Mouse (Mus musculus) right cerebral cortex, postnatal 14 days (tissue): Measurements from ENCODE around the gene Fgfr2.

ENCODE experiments used
- DNase-seq: peaks from one replicate; pipeline ENCODE4 v3.0.0; 2022

Gene Fgfr2

DNA sequence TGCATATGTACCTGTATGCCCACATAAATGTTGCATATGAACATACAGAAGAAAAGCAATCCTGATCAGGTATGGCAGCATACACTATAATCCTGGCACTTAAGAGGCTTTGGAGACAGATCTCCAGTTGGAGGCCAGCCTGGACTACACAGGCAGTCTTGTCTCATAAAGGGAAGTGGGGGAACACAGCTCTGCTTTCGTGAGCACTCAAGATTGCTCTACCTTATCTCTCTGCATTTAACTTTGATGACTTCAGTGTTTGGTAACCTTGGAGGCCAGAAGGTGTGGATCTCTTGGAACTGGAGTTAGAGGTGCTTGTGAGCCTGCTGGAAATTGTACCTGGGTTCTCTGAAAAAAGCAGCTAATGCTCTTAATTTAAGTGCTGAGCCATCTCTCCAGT lies 242.9 kb downstream of the Fgfr2 start:
- DNase-seq: no peak

GRCm38 (mm10) chr7:132875391-132876086 lies 247.6 kb downstream of the Fgfr2 start:
- DNase-seq: no peak

DNA sequence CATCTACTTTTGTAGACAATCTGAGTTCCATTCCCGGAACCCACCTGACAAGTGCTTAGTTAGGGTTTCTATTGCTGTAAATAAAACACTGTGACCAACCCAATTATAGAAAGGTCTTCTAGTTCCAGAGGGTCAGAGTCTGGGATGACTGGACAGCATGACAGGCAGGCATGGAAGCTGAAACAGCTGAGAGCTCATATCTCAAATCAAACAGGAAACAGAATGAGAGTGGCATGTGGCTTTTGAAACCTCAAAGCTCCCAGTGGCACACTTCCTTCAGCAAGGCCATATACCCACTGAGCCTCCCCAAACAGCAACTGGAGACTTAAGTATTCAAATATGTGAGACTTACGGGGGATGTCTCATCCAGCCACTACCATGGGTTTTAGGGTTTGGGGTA lies 250.1 kb downstream of the Fgfr2 start:
- DNase-seq: no peak

DNA sequence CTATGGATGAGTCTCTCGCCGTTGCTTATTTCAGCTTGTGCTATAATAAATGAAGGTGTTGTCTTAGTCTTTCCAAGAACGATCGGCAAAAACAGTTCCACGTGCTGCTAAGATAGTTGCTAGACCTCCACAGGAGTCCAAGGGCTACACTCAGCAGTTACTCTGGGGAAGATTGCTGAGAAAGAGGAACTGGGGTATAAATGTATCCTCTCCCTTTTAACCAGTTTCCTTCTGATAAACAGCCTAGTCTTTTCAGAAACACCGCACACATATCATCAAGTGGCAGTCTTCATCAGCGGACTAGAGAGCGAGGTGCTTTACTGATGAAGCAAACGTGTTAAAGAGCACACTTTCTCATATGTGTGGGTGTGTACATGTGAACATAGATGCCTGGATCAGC lies 256.8 kb downstream of the Fgfr2 start:
- DNase-seq: no peak

- peak; percentile 89 for DNase-seq
Measured at GRCm38 (mm10) chr7:132859042-132859958, 263.9 kb downstream of the Fgfr2 start, which contains the start of gene Abraxas2. Abraxas2 (plus strand) TSS chr7:132859225.

DNA sequence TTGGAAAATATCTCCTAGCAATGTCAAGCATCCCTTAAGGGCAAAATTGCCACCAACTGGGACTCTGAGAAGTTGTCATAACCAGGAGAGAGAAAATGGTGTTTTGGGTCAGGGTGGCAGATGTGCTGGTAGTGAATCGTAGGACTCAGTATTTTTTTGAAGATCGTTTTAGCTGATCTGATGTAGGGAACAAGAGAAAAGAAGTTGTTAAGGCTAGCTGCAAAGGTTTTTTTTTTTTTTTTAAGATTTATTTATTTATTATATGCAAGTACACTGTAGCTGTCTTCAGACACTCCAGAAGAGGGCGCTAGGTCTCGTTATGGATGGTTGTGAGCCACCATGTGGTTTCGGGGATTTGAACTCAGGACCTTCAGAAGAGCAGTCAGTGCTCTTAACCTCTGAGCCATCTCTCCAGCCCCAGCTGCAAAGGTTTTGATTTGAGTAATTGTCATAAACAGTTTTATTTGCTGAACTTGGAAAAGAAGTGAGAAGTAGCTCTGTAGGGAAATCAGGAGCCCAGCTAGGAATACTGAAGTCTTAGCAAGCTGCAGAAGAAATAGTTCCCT lies 265.0 kb downstream of the Fgfr2 start:
- no peak for DNase-seq

- DNase-seq: no peak
Measured at GRCm38 (mm10) chr7:132856083-132856482, 267.1 kb downstream of the Fgfr2 start.

DNA sequence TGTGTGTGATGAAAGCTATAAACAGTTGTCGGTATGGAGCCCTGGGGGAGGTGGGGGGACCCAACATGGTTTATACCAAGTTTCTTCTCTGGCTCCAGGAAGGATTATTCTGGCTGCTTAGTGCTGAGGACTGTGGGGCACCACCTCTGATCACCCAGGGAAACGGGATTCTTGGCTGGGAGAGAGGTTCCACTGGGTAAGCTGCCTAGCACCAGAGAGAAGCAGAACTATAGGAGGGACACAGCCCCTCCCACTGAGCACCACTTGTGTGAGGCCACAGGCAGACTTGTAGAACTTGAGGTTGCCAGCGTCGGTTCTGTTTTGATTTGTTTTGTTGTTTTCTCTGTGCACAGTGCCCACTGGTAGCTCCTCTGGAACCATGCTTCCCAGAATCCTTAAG lies 269.2 kb downstream of the Fgfr2 start:
- no peak for DNase-seq

- DNase-seq: no peak
Measured at GRCm38 (mm10) chr7:132853361-132853760, 269.8 kb downstream of the Fgfr2 start.

- peak; percentile 76 for DNase-seq
Measured at GRCm38 (mm10) chr7:132852173-132852844, 270.8 kb downstream of the Fgfr2 start, which contains the start of gene Eef1akmt2. Eef1akmt2 (minus strand) TSS chr7:132852673.

- DNase-seq: no peak
Measured at GRCm38 (mm10) chr7:132843152-132843551, 280.0 kb downstream of the Fgfr2 start.

GRCm38 (mm10) chr7:132842455-132842854 lies 280.7 kb downstream of the Fgfr2 start:
- no peak for DNase-seq

DNA sequence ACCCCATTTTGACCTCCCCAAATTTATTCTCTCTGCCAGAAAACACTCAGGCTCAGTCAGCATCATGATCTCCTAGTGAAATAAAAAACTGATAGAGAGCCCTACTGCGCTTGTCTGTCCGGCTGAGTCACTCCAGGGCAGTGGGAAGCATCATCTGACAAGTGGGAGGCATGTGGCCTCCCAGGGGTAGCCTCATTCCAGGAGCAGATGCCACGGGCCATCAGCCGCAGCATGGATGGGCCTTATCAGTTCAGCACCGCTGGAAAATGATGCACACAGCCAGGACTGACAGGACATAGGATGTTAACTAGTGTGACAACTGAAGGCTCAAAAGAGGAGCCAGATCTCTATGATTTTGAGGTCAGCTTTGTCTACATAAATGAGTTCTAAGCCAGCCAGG lies 281.9 kb downstream of the Fgfr2 start:
- DNase-seq: no peak

DNA sequence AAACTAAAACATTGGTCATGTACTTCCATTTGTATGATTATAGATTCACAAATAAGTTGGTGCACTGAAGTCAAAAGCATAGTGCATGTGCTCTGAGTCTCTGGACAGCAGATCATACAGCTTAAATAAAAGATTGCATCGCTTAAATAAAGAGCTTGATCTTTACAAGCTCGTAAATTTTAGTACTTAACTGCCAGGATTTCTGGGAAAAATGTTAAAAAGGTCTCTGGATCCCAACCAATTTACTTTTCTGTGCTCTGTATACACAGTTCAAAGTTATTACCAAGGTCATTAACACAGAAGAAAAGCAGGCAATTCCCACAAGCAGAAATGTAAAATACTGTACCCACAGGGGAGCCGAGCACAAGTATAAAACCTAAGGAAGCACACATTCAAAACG lies 292.2 kb downstream of the Fgfr2 start:
- DNase-seq: no peak

- DNase-seq: no peak
Measured at GRCm38 (mm10) chr7:132824346-132825022, 298.7 kb downstream of the Fgfr2 start.

- no peak for DNase-seq
Measured at GRCm38 (mm10) chr7:132823832-132824231, 299.3 kb downstream of the Fgfr2 start.

- no peak for DNase-seq
Measured at GRCm38 (mm10) chr7:132820692-132821091, 302.5 kb downstream of the Fgfr2 start.

- DNase-seq: no peak
Measured at GRCm38 (mm10) chr7:132817056-132817455, 306.1 kb downstream of the Fgfr2 start.

DNA sequence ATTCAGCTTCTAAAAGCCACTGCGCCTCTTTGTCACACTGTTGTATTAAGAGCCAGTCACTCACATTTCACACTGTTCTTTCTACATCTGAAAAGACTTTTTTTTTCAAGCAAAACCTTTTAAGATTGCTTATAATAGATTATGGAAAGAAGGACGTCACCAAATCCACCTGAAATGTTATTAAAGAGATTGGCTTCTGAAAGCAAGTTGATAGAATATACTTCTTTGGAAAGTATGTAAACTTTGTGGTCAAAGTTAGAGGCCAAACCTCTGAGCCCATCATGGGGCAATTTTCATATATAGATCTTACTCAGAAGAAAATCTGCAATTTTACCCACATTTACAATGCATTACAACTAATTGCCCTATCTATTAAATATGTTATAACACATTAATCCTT lies 306.6 kb downstream of the Fgfr2 start:
- DNase-seq: no peak

DNA sequence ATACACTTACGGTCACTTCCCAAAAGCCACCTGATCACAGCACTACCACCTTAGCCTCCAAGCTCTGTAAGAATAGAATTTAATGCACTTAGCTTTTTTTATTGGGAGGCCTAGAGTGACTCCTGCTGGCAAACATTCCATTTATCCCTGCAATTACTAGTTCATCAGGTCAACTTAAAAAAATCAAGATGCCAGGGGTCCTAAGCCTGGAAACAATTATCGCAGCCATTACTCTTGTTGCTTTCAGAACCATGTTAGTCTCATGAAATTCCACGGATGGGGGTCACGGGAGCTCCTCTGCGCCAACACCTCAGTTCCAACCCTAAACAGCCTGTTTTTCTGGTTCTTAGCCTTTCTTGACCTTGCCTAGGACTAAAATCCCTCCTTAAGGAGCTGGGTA lies 308.1 kb downstream of the Fgfr2 start:
- no peak for DNase-seq

DNA sequence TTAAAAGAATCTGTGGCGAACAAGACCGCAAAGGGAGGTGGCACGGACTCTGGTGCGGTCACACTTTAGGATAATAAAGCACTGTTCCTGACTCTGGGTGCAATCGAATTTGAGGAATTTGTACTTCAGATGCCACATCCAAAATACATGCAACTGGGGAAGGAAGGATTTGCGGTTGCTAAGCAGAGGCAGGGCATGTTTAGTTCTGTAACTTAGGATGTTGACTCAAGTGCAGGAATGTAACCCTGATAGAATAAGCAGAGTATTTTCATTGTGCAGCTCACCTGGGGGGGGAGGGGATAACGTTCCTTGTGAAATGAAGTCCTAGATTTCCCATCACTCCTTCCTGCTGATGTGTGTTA lies 309.1 kb downstream of the Fgfr2 start:
- no peak for DNase-seq

- peak; percentile 64 for DNase-seq
Measured at GRCm38 (mm10) chr7:132813416-132814088, 309.6 kb downstream of the Fgfr2 start, which contains the start of gene Fam53b. Fam53b (minus strand) TSS chr7:132813886.
